Mouse (Mus musculus) ES-E14 (cell line): Measurements from ENCODE around the gene Fam47e.

Source experiments
- CHD2 ChIP-seq: IDR thresholded peaks from 2 replicates; pipeline ENCODE4 v1.6.1; 2014; ENCODE audit warnings: mild to moderate bottlenecking, low read depth, low read length, inconsistent platforms
- ZC3H11A ChIP-seq: IDR thresholded peaks from 2 replicates; pipeline ENCODE4 v1.6.1; 2012; ENCODE audit warnings: low read depth, mild to moderate bottlenecking, inconsistent platforms, low read length, borderline replicate concordance

GRCm38 (mm10) chr5:92524821-92525258 is 30.0 kb upstream of the Fam47e start:
- TF ChIP-seq ZC3H11A (no peak), CHD2 (no peak)
